Mouse (Mus musculus) B cell, adult (primary cell): ENCODE data around the gene Tsc22d2. TPM values are rescaled to one million over a fixed set of nuclear protein-coding genes. Genes with fewer than 3 reads are reported as not detected.

Experiments used
- total RNA-seq: library from RNA; stranded (reverse); gene quantifications from 4 replicates; pipeline ENCODE4 v1.2.4, GENCODE M21; 2023; ENCODE audit not compliant: inconsistent age

The Tsc22d2 gene
- 71.6 to 74.3 TPM (median 72.8 TPM) in 4 replicates for total RNA-seq

DNA sequence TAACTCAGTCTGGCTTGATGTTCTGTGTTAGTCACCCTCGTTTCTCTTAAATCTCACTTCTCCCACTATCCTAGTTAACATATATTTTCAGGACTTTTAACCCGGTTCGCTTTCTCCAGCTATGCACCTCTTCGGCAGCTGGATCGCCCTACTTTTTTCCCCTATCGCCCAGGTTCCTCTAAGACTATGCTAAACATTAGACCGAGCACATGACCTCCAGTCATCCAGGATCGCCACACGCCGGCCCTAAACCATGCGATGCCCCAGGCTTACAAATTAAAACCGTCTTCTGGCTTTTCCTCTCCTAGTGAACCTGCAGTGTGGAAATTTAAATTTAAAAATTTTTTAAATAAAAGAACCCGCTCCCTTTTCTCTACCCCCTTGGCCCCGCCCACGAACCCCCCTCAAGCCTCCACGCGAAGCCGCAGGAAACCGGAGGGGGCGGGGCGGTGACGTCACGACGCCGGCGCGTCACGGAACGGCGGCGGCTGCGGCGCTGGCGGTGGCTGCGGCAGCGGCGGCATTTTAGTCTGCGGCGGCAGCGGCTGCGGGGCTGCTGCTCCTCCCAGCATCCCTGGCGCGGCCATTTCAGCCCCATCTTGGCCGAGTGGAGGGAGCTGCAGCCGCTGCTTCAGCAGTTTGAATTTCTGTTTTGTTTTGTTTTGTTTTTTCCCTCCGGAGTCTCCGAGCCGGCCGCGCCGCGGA, at the start of gene Tsc22d2:
Gene Tsc22d2, plus strand, starts transcription at position 482 of the 705 bp plus-strand sequence.

Other genes with a start within 250 kb of the Tsc22d2 start
- 52.0 to 61.9 TPM (median 61.5 TPM) in 4 replicates for gene Eif2a, start 111.1 kb downstream of the Tsc22d2 start, total RNA-seq
- gene Serp1, start 111.2 kb downstream of the Tsc22d2 start, total RNA-seq, result 315 to 329 TPM (median 322 TPM) in 4 replicates
- gene Selenot, start 161.9 kb downstream of the Tsc22d2 start, total RNA-seq, result 133 to 141 TPM (median 136 TPM) in 4 replicates
- not detected in 4 replicates for gene Erich6, start 222.5 kb downstream of the Tsc22d2 start, total RNA-seq